Mouse (Mus musculus): ENCODE results near the gene D430042O09Rik.

DNA sequence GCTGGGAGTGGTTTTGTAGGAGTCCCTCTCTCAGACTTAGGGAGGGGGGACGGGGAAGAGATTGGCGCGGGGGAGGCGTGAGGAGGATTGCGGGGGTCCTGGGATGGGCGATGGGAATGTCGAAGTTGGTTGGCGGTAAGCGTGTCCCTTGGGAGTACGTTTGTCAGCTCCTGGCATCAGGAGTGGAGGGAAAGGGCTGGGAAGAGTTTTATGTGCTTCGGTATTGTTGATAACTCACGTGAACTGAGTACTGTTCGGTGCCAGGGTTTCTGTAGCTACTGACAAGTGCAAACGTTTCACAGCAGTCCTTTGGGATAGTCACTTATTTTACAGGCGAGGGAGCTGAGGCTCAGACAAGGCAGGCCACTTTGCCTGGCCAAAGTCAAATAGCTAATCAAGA is 412 bp downstream of the D430042O09Rik start:
- no peak for TF ChIP-seq POLR2A (IDR thresholded peaks at IDR 0.05; ENCODE audit: low read depth, low read length)
- TF ChIP-seq CTCF (IDR thresholded peaks at IDR 0.05; ENCODE audit: borderline replicate concordance, insufficient read depth, low read length): no peak
